Mouse (Mus musculus): ENCODE results near the gene Sptssa. TPM values are rescaled to one million over a fixed set of nuclear protein-coding genes. Genes with fewer than 3 reads are reported as not detected.

Sptssa gene
- total RNA-seq (2023): 23.9 and 28.2 TPM in 2 replicates

DNA sequence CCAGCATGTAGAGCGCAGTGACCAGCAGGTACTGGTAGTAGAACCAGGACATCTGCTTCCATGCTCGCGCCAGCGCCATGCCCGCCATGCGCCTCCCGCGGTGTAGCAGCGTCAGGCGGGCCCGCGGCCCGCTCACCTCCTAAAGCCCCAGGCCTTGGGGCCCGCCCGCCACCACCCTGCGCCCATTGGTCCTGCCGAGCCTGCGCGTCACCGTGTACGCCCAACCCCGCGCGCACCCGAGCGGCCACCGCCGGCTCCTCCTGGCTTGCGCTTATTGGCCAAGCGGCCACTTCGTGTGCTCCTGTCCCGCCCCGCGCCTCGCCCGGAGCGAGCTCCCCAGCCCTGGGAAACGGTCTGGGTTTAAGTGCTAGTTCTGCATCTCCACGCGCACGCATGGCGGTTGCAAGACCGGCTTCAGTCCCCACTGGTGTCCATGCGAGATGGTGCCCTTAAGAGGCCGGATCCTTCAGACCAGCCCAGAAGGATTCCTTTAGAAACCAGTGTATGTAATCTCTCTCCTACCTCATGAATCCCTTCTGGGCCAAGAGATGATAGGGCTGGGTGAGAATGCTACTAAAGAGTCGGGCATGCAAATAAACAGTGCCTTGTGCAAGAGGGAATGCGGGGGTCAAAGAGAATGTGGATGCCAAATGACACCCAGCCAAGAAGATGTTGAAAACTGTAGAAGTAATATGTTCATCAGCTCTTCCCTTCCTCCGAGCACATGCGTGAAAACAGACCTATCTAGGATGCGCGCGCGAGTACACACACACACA lies at the start of gene Sptssa:
Gene Sptssa (minus strand): TSS at position 178 of the 776 bp plus-strand sequence.

GRCm38 (mm10) chr12:54695511-54696241 lies 39.3 kb upstream of the Sptssa start, which contains the start of gene Eapp:
Eapp (minus strand) TSS chr12:54695897.

Other genes with a start within 250 kb of the Sptssa start
- 25.1 and 34.1 TPM in 2 replicates for gene Eapp, start 39.3 kb upstream of the Sptssa start, total RNA-seq (2023)
- 68.3 and 76.3 TPM in 2 replicates for gene Snx6, start 139.1 kb upstream of the Sptssa start, total RNA-seq (2023)
- gene Cfl2, start 206.3 kb upstream of the Sptssa start, total RNA-seq (2023): 24.6 and 30.1 TPM in 2 replicates